Mouse (Mus musculus): ENCODE results near the gene Hibadh. TPM values are rescaled to one million over a fixed set of nuclear protein-coding genes. Genes with fewer than 3 reads are reported as not detected.
A peak's percentile ranks its signal among the peaks of the same experiment; 100 is the strongest.
"Not testable (repeated sequence)": the region's sequence is repeated elsewhere in the genome, so short reads cannot be mapped to it uniquely, and the experiment has no call there.

Hibadh gene
- total RNA-seq (2021) (100 to 1,000 TPM; 181 to 188 TPM), polyA plus RNA-seq (2012; rRNA removed) (45.4 and 49.8 TPM in 2 replicates)
- long read RNA-seq, transcript Hibadh-201 (8 exons, 1,825 nt) = major isoform, 207 of 223 reads
- long read RNA-seq, partial matches to known transcripts = 8 of 223 reads
- long read RNA-seq, other reads (novel, unspliced or antisense) = 8 of 223 reads

GRCm38 (mm10) chr6:52640224-52640712 is at the start of gene Hibadh:
Gene Hibadh (minus strand): TSS chr6:52640389.
- DNase-seq = peak; percentile 99

- DNase-seq = no peak
Measured at GRCm38 (mm10) chr6:52686901-52687500, 46.8 kb upstream of the Hibadh start.

GRCm38 (mm10) chr6:52682607-52683006 is 42.4 kb upstream of the Hibadh start:
- DNase-seq = no peak

- DNase-seq = no peak
Measured at GRCm38 (mm10) chr6:52681847-52682485, 41.8 kb upstream of the Hibadh start.

GRCm38 (mm10) chr6:52680458-52681032 is 40.4 kb upstream of the Hibadh start:
- DNase-seq = no peak

- peak; percentile 21 for DNase-seq
Measured at GRCm38 (mm10) chr6:52679565-52679964, 39.4 kb upstream of the Hibadh start.

GRCm38 (mm10) chr6:52677534-52677933 is 37.3 kb upstream of the Hibadh start:
- DNase-seq = not testable (repeated sequence)

GRCm38 (mm10) chr6:52675222-52675921 is 35.2 kb upstream of the Hibadh start:
- DNase-seq = peak; percentile 13

- DNase-seq = peak; percentile 15
Measured at GRCm38 (mm10) chr6:52674541-52674940, 34.4 kb upstream of the Hibadh start.

- no peak for DNase-seq
Measured at GRCm38 (mm10) chr6:52673706-52674105, 33.5 kb upstream of the Hibadh start.

- DNase-seq = no peak
Measured at GRCm38 (mm10) chr6:52672539-52672938, 32.4 kb upstream of the Hibadh start.

GRCm38 (mm10) chr6:52671791-52672190 is 31.6 kb upstream of the Hibadh start:
- peak; percentile 15 for DNase-seq

GRCm38 (mm10) chr6:52669878-52670277 is 29.7 kb upstream of the Hibadh start:
- DNase-seq = not testable (repeated sequence)

GRCm38 (mm10) chr6:52667641-52668040 is 27.5 kb upstream of the Hibadh start:
- DNase-seq = no peak

GRCm38 (mm10) chr6:52663021-52663420 is 22.8 kb upstream of the Hibadh start:
- peak; percentile 9 for DNase-seq

GRCm38 (mm10) chr6:52655266-52655665 is 15.1 kb upstream of the Hibadh start:
- no peak for DNase-seq

GRCm38 (mm10) chr6:52648806-52649205 is 8.6 kb upstream of the Hibadh start:
- no peak for DNase-seq

GRCm38 (mm10) chr6:52648031-52648430 is 7.8 kb upstream of the Hibadh start:
- no peak for DNase-seq

- DNase-seq = no peak
Measured at GRCm38 (mm10) chr6:52645926-52646325, 5.7 kb upstream of the Hibadh start.

GRCm38 (mm10) chr6:52642152-52642551 is 2.0 kb upstream of the Hibadh start:
- no peak for DNase-seq

- DNase-seq = no peak
Measured at GRCm38 (mm10) chr6:52641076-52641475, 887 bp upstream of the Hibadh start.

- no peak for DNase-seq
Measured at GRCm38 (mm10) chr6:52639546-52640223, 504 bp downstream of the Hibadh start.
